Mouse (Mus musculus): Measurements from ENCODE around the gene Maats1. TPM values are rescaled to one million over a fixed set of nuclear protein-coding genes. Genes with fewer than 3 reads are reported as not detected.

The Maats1 gene
- 0.96 and 1.2 TPM in 2 replicates for polyA plus RNA-seq (2012; rRNA removed)

GRCm38 (mm10) chr16:38341396-38342324, at the start of gene Maats1:
TSS of gene Maats1 (minus strand) at chr16:38342143.
- TF ChIP-seq POLR2A (IDR thresholded peaks at IDR 0.05; ENCODE audit: extremely low read depth, insufficient read depth, low read length): no peak
- TF ChIP-seq CTCF (IDR thresholded peaks at IDR 0.05; ENCODE audit: extremely low read depth, insufficient read depth, low read length): no peak
- H3K27ac ChIP-seq (ENCODE audit: insufficient read depth, low read length): no peak within 1 kb of the TSS
- peak within 1 kb of the TSS; percentile 30 for H3K4me3 ChIP-seq (ENCODE audit: insufficient read depth, low read length)
- H3K4me1 ChIP-seq (ENCODE audit: control insufficient read depth, insufficient read depth, low read length): no peaks in the 10 kb centered on the region

GRCm38 (mm10) chr16:38390322-38390721, 48.4 kb upstream of the Maats1 start:
- Histone ChIP-seq H3K4me1 (ENCODE audit: control insufficient read depth, insufficient read depth, low read length) (no peaks in the 10 kb centered on the region), H3K27ac (ENCODE audit: insufficient read depth, low read length) (no peak overlapping the region), H3K4me3 (ENCODE audit: insufficient read depth, low read length) (no peak overlapping the region)
- no peak for TF ChIP-seq POLR2A (IDR thresholded peaks at IDR 0.05; ENCODE audit: extremely low read depth, insufficient read depth, low read length)
- no peak for TF ChIP-seq CTCF (IDR thresholded peaks at IDR 0.05; ENCODE audit: extremely low read depth, insufficient read depth, low read length)

GRCm38 (mm10) chr16:38389284-38389893, 47.4 kb upstream of the Maats1 start:
- no peaks in the 10 kb centered on the region for H3K4me1 ChIP-seq (ENCODE audit: control insufficient read depth, insufficient read depth, low read length)
- H3K27ac ChIP-seq (ENCODE audit: insufficient read depth, low read length): no peak overlapping the region
- no peak for TF ChIP-seq CTCF (IDR thresholded peaks at IDR 0.05; ENCODE audit: extremely low read depth, insufficient read depth, low read length)
- no peak for TF ChIP-seq POLR2A (IDR thresholded peaks at IDR 0.05; ENCODE audit: extremely low read depth, insufficient read depth, low read length)
- no peak overlapping the region for H3K4me3 ChIP-seq (ENCODE audit: insufficient read depth, low read length)

- no peak for TF ChIP-seq POLR2A (IDR thresholded peaks at IDR 0.05; ENCODE audit: extremely low read depth, insufficient read depth, low read length)
- H3K4me1 ChIP-seq (ENCODE audit: control insufficient read depth, insufficient read depth, low read length): no peaks in the 10 kb centered on the region
These were observed 46.8 kb upstream of the Maats1 start for GRCm38 (mm10) chr16:38388757-38389156.

GRCm38 (mm10) chr16:38387389-38387788, 45.4 kb upstream of the Maats1 start:
- Histone ChIP-seq H3K27ac (ENCODE audit: insufficient read depth, low read length) (no peak overlapping the region), H3K4me3 (ENCODE audit: insufficient read depth, low read length) (no peak overlapping the region), H3K4me1 (ENCODE audit: control insufficient read depth, insufficient read depth, low read length) (no peaks in the 10 kb centered on the region)
- TF ChIP-seq CTCF (IDR thresholded peaks at IDR 0.05; ENCODE audit: extremely low read depth, insufficient read depth, low read length) (no peak), POLR2A (IDR thresholded peaks at IDR 0.05; ENCODE audit: extremely low read depth, insufficient read depth, low read length) (no peak)

More at GRCm38 (mm10) chr16:38388757-38389156, 46.8 kb upstream of the Maats1 start:
- Histone ChIP-seq H3K4me3 (ENCODE audit: insufficient read depth, low read length) (no peak overlapping the region), H3K27ac (ENCODE audit: insufficient read depth, low read length) (no peak overlapping the region)

- no peak overlapping the region for H3K4me3 ChIP-seq (ENCODE audit: insufficient read depth, low read length)
- no peak overlapping the region for H3K27ac ChIP-seq (ENCODE audit: insufficient read depth, low read length)
- no peaks in the 10 kb centered on the region for H3K4me1 ChIP-seq (ENCODE audit: control insufficient read depth, insufficient read depth, low read length)
- TF ChIP-seq POLR2A (IDR thresholded peaks at IDR 0.05; ENCODE audit: extremely low read depth, insufficient read depth, low read length): no peak
These were observed 43.8 kb upstream of the Maats1 start for GRCm38 (mm10) chr16:38385700-38386099.

GRCm38 (mm10) chr16:38385184-38385634, 43.3 kb upstream of the Maats1 start:
- no peaks in the 10 kb centered on the region for H3K4me1 ChIP-seq (ENCODE audit: control insufficient read depth, insufficient read depth, low read length)
- TF ChIP-seq POLR2A (IDR thresholded peaks at IDR 0.05; ENCODE audit: extremely low read depth, insufficient read depth, low read length): no peak
- TF ChIP-seq CTCF (IDR thresholded peaks at IDR 0.05; ENCODE audit: extremely low read depth, insufficient read depth, low read length): no peak
- H3K4me3 ChIP-seq (ENCODE audit: insufficient read depth, low read length): no peak overlapping the region
- H3K27ac ChIP-seq (ENCODE audit: insufficient read depth, low read length): no peak overlapping the region

GRCm38 (mm10) chr16:38383683-38384082, 41.7 kb upstream of the Maats1 start:
- Histone ChIP-seq H3K4me1 (ENCODE audit: control insufficient read depth, insufficient read depth, low read length) (no peaks in the 10 kb centered on the region), H3K27ac (ENCODE audit: insufficient read depth, low read length) (no peak overlapping the region), H3K4me3 (ENCODE audit: insufficient read depth, low read length) (no peak overlapping the region)
- no peak for TF ChIP-seq POLR2A (IDR thresholded peaks at IDR 0.05; ENCODE audit: extremely low read depth, insufficient read depth, low read length)
- TF ChIP-seq CTCF (IDR thresholded peaks at IDR 0.05; ENCODE audit: extremely low read depth, insufficient read depth, low read length): no peak

- no peaks in the 10 kb centered on the region for H3K4me1 ChIP-seq (ENCODE audit: control insufficient read depth, insufficient read depth, low read length)
- no peak overlapping the region for H3K4me3 ChIP-seq (ENCODE audit: insufficient read depth, low read length)
- no peak for TF ChIP-seq POLR2A (IDR thresholded peaks at IDR 0.05; ENCODE audit: extremely low read depth, insufficient read depth, low read length)
- no peak for TF ChIP-seq CTCF (IDR thresholded peaks at IDR 0.05; ENCODE audit: extremely low read depth, insufficient read depth, low read length)
- H3K27ac ChIP-seq (ENCODE audit: insufficient read depth, low read length): no peak overlapping the region
These were observed 38.0 kb upstream of the Maats1 start for GRCm38 (mm10) chr16:38379926-38380325.

GRCm38 (mm10) chr16:38379493-38379892, 37.5 kb upstream of the Maats1 start:
- TF ChIP-seq POLR2A (IDR thresholded peaks at IDR 0.05; ENCODE audit: extremely low read depth, insufficient read depth, low read length) (no peak), CTCF (IDR thresholded peaks at IDR 0.05; ENCODE audit: extremely low read depth, insufficient read depth, low read length) (no peak)
- no peak overlapping the region for H3K27ac ChIP-seq (ENCODE audit: insufficient read depth, low read length)
- H3K4me1 ChIP-seq (ENCODE audit: control insufficient read depth, insufficient read depth, low read length): no peaks in the 10 kb centered on the region
- H3K4me3 ChIP-seq (ENCODE audit: insufficient read depth, low read length): no peak overlapping the region
